Mouse (Mus musculus): ENCODE measurements around the gene E2f1. TPM values are rescaled to one million over a fixed set of nuclear protein-coding genes. Genes with fewer than 3 reads are reported as not detected.

Gene E2f1
- polyA plus RNA-seq, 1 experiment from 2014 or later = 19.2 TPM

- H3K4me2 ChIP-seq = no peak overlapping the region
- WGBS (ENCODE audit: insufficient replicate concordance) = 64% methylated on average over 3 of the region's 3 CpGs
- no peak overlapping the region for H3K9ac ChIP-seq
- H3K27me3 ChIP-seq = no peaks in the 10 kb centered on the region
- H3K9me3 ChIP-seq (replicated peaks) = no peaks in the 10 kb centered on the region
- H3K4me3 ChIP-seq (replicated peaks) = no peak overlapping the region
- no peak for ATAC-seq (ENCODE audit: insufficient read depth)
- no peak overlapping the region for H3K27ac ChIP-seq (replicated peaks)
- H3K36me3 ChIP-seq (replicated peaks) = peaks cover 53% of the 10 kb centered on the region
- H3K4me1 ChIP-seq (replicated peaks) = no peaks in the 10 kb centered on the region
These were observed 43.2 kb downstream of the E2f1 start for GRCm38 (mm10) chr2:154526531-154526930.

GRCm38 (mm10) chr2:154525285-154525684 is 44.4 kb downstream of the E2f1 start:
- WGBS (ENCODE audit: insufficient replicate concordance) = 66% methylated on average over 2 of the region's 2 CpGs
- Histone ChIP-seq H3K27ac (replicated peaks) (no peak overlapping the region), H3K4me2 (no peak overlapping the region), H3K36me3 (replicated peaks) (peaks cover 47% of the 10 kb centered on the region), H3K9me3 (replicated peaks) (no peaks in the 10 kb centered on the region), H3K9ac (no peak overlapping the region), H3K27me3 (no peaks in the 10 kb centered on the region), H3K4me1 (replicated peaks) (no peaks in the 10 kb centered on the region), H3K4me3 (replicated peaks) (no peak overlapping the region)
- ATAC-seq (ENCODE audit: insufficient read depth) = no peak

- Histone ChIP-seq H3K4me2 (no peak overlapping the region), H3K27me3 (no peaks in the 10 kb centered on the region), H3K9ac (no peak overlapping the region), H3K4me3 (replicated peaks) (no peak overlapping the region), H3K4me1 (replicated peaks) (no peaks in the 10 kb centered on the region), H3K36me3 (replicated peaks) (peaks cover 42% of the 10 kb centered on the region), H3K27ac (replicated peaks) (no peak overlapping the region), H3K9me3 (replicated peaks) (no peaks in the 10 kb centered on the region)
- 40% methylated on average over 5 of the region's 5 CpGs for WGBS (ENCODE audit: insufficient replicate concordance)
- no peak for ATAC-seq (ENCODE audit: insufficient read depth)
These were observed 47.4 kb downstream of the E2f1 start for GRCm38 (mm10) chr2:154522334-154522733.

GRCm38 (mm10) chr2:154521449-154521848 is 48.2 kb downstream of the E2f1 start:
- H3K4me1 ChIP-seq (replicated peaks) = no peaks in the 10 kb centered on the region
- ATAC-seq (ENCODE audit: insufficient read depth) = no peak
- H3K27me3 ChIP-seq = no peaks in the 10 kb centered on the region
- no peaks in the 10 kb centered on the region for H3K9me3 ChIP-seq (replicated peaks)
- no peak overlapping the region for H3K4me2 ChIP-seq
- peaks cover 40% of the 10 kb centered on the region for H3K36me3 ChIP-seq (replicated peaks)
- H3K9ac ChIP-seq = no peak overlapping the region
- no peak overlapping the region for H3K4me3 ChIP-seq (replicated peaks)
- no peak overlapping the region for H3K27ac ChIP-seq (replicated peaks)

GRCm38 (mm10) chr2:154517424-154517823 is 52.3 kb downstream of the E2f1 start:
- Histone ChIP-seq H3K4me2 (no peak overlapping the region), H3K9ac (no peak overlapping the region), H3K4me1 (replicated peaks) (no peaks in the 10 kb centered on the region), H3K36me3 (replicated peaks) (peaks cover 16% of the 10 kb centered on the region; the same call in 1 of the 2 replicates), H3K27me3 (no peaks in the 10 kb centered on the region), H3K27ac (replicated peaks) (no peak overlapping the region), H3K9me3 (replicated peaks) (no peaks in the 10 kb centered on the region), H3K4me3 (replicated peaks) (no peak overlapping the region)
- 63% methylated on average over 5 of the region's 5 CpGs for WGBS (ENCODE audit: insufficient replicate concordance)
- no peak for ATAC-seq (ENCODE audit: insufficient read depth)

GRCm38 (mm10) chr2:154516944-154517343 is 52.7 kb downstream of the E2f1 start:
- H3K4me3 ChIP-seq (replicated peaks) = no peak overlapping the region
- 80% methylated on average over 3 of the region's 3 CpGs for WGBS (ENCODE audit: insufficient replicate concordance)
- H3K36me3 ChIP-seq (replicated peaks) = peaks cover 14% of the 10 kb centered on the region; the same call in 1 of the 2 replicates
- no peak overlapping the region for H3K9ac ChIP-seq
- H3K4me2 ChIP-seq = no peak overlapping the region
- no peak for ATAC-seq (ENCODE audit: insufficient read depth)
- H3K27ac ChIP-seq (replicated peaks) = no peak overlapping the region
- no peaks in the 10 kb centered on the region for H3K27me3 ChIP-seq
- no peaks in the 10 kb centered on the region for H3K4me1 ChIP-seq (replicated peaks)
- H3K9me3 ChIP-seq (replicated peaks) = no peaks in the 10 kb centered on the region

- H3K9me3 ChIP-seq (replicated peaks) = no peaks in the 10 kb centered on the region
These were observed 59.6 kb downstream of the E2f1 start for GRCm38 (mm10) chr2:154510141-154510540.

More at GRCm38 (mm10) chr2:154510141-154510540, 59.6 kb downstream of the E2f1 start:
- no peak for ATAC-seq (ENCODE audit: insufficient read depth)
- Histone ChIP-seq H3K4me1 (replicated peaks) (peaks cover 15% of the 10 kb centered on the region), H3K9ac (no peak overlapping the region), H3K4me2 (no peak overlapping the region), H3K27me3 (no peaks in the 10 kb centered on the region), H3K36me3 (replicated peaks) (peaks cover 12% of the 10 kb centered on the region), H3K27ac (replicated peaks) (no peak overlapping the region), H3K4me3 (replicated peaks) (no peak overlapping the region)
- WGBS (ENCODE audit: insufficient replicate concordance) = 84% methylated on average over 3 of the region's 3 CpGs

Other genes starting within 250 kb of the E2f1 start
- 12.6 and 12.8 TPM in 2 replicates for gene Cdk5rap1, start 196.9 kb downstream of the E2f1 start, polyA plus RNA-seq (2015; fragmentation: Nextera tagmentation; extraction: Ambion mirVana)
- 2.9 and 3.4 TPM in 2 replicates for gene Snta1, start 161.8 kb downstream of the E2f1 start, polyA plus RNA-seq (2015; fragmentation: Nextera tagmentation; extraction: Ambion mirVana)
- 6.7 and 8.3 TPM in 2 replicates for gene Cbfa2t2, start 133.4 kb downstream of the E2f1 start, polyA plus RNA-seq (2015; fragmentation: Nextera tagmentation; extraction: Ambion mirVana)
- 1.0 and 1.9 TPM in 2 replicates for gene 1700003F12Rik, start 22.8 kb downstream of the E2f1 start, polyA plus RNA-seq (2015; fragmentation: Nextera tagmentation; extraction: Ambion mirVana)
- 0.07 TPM in 1 of 2 replicates, not detected in the other for gene Actl10, start 18.1 kb downstream of the E2f1 start, polyA plus RNA-seq (2015; fragmentation: Nextera tagmentation; extraction: Ambion mirVana)
- gene Necab3, start 11.0 kb downstream of the E2f1 start, polyA plus RNA-seq (2015; fragmentation: Nextera tagmentation; extraction: Ambion mirVana) = 0.40 and 0.71 TPM in 2 replicates
- gene Pxmp4, start 33.8 kb upstream of the E2f1 start, polyA plus RNA-seq (2015; fragmentation: Nextera tagmentation; extraction: Ambion mirVana) = 34.6 and 43.9 TPM in 2 replicates
- 2.6 TPM in 2 replicates for gene Zfp341, start 43.4 kb upstream of the E2f1 start, polyA plus RNA-seq (2015; fragmentation: Nextera tagmentation; extraction: Ambion mirVana)
- gene 4930519P11Rik, start 43.5 kb upstream of the E2f1 start, polyA plus RNA-seq (2015; fragmentation: Nextera tagmentation; extraction: Ambion mirVana) = not detected in 2 replicates
- gene Chmp4b, start 81.8 kb upstream of the E2f1 start, polyA plus RNA-seq (2015; fragmentation: Nextera tagmentation; extraction: Ambion mirVana) = 11.7 and 13.9 TPM in 2 replicates
- not detected in 2 replicates for gene Gm14214, start 200.1 kb upstream of the E2f1 start, polyA plus RNA-seq (2015; fragmentation: Nextera tagmentation; extraction: Ambion mirVana)
- gene Raly, start 221.2 kb upstream of the E2f1 start, polyA plus RNA-seq (2015; fragmentation: Nextera tagmentation; extraction: Ambion mirVana) = 23.6 and 24.9 TPM in 2 replicates
- gene a, start 221.5 kb upstream of the E2f1 start, polyA plus RNA-seq (2015; fragmentation: Nextera tagmentation; extraction: Ambion mirVana) = 0.32 TPM in 1 of 2 replicates, not detected in the other